Mouse (Mus musculus) heart, postnatal 25 days (tissue): ENCODE results near the gene Gm10778. TPM values are rescaled to one million over a fixed set of nuclear protein-coding genes. Genes with fewer than 3 reads are reported as not detected.
"Not testable (repeated sequence)": the region's sequence is repeated elsewhere in the genome, so short reads cannot be mapped to it uniquely, and the experiment has no call there.

ENCODE experiments used
- DNase-seq: peaks from one replicate; pipeline ENCODE4 v3.0.0; 2022; ENCODE audit warnings: low spot score
- intact Hi-C: fragments of 180-260 bp; cut with DNase I; formaldehyde crosslinking; loops from one replicate; pipeline ENCODE4 v1.15.1; 2025
- total RNA-seq, 2 experiments: library from RNA; stranded (reverse); gene quantifications; 2 replicates each; pipeline ENCODE4 v1.2.3; 2021

The Gm10778 gene
- total RNA-seq, 2 experiments from 2014 or later: 1.7 to 3.0 TPM

DNA sequence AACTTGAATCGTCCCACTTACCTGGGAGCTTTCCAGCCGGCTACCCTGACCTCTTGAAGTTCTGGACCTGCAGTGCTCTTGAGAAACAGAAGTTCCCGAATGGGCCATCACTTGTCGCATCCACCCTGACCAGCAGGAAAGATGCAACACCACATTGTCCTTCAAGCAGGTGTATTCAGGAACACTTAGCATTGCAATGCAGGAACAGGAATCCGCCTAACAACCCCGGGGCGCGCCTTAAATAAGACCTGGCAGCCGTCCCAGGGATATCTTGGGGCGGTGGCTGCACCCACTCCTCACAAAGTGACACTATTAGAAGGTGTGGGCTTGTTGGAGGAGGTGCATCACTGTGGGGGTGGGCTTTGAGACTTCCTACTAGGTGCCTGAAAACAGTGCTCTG lies 6.3 kb downstream of the Gm10778 start:
- intact Hi-C loops: loop anchor here (10.0 kb wide), 1 partner anchor 350 kb away; no protein-coding TSS in a partner anchor
- DNase-seq: no peak

DNA sequence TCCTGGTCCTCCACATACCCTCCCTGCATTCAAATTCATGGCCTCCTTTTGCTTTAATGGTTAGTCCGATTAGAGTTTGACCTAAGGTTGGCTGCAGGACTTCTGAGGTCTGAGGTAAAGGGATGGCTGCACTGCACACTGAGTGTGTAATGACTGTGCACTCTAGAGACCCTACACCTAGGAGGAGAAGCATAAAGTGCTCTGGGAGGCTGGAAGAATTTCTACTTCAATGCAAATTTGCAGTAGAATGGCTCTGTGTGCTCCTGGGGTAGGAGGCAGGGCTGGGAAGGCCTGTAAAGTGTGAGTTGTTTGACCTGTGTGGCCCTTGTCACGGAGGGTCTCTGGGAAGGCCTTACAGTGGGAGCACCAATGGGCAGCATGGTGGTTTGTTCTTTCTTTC lies 7.3 kb downstream of the Gm10778 start:
- DNase-seq: no peak
- intact Hi-C loops: loop anchor here (10.0 kb wide), 1 partner anchor 349 kb away; no protein-coding TSS in a partner anchor

DNA sequence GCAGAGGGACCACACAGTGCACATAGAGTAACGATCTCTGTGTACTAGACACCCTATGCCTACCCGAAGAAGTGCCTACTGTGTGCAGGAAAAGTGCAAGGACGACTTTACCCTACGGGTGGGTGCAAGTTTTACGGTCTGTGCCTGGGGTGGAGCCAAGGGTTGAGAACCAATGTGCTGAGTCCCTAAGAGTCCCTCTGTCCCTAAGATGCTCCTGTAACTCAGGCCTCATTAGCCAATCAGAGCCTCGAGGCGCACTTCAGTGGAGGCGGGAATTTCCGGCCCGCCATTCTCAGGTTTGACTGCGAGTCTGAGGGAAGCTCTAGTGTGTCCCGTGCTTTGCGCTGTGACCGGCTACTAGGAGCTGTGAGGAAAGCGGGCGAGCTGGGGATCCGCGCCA lies 38.3 kb downstream of the Gm10778 start:
- intact Hi-C loops, DNase-seq: not testable (repeated sequence)

- DNase-seq, intact Hi-C loops: not testable (repeated sequence)
Measured at GRCm38 (mm10) chr10:81704531-81705301, 55.9 kb downstream of the Gm10778 start, which contains the start of gene Zfp433. Gene Zfp433, plus strand, starts transcription at chr10:81704825.

Other genes starting within 250 kb of the Gm10778 start
- gene Nfic, start 193.4 kb upstream of the Gm10778 start, total RNA-seq: 100 to 1,000 TPM; 110 to 130 TPM
- gene Celf5, start 166.3 kb upstream of the Gm10778 start, total RNA-seq: under 1 TPM; 0.17 to 0.47 TPM
- gene Ncln, start 152.7 kb upstream of the Gm10778 start, total RNA-seq: 10 to 100 TPM; 65.3 to 65.6 TPM
- gene S1pr4, start 148.9 kb upstream of the Gm10778 start, total RNA-seq: 1 to 10 TPM; 1.0 to 1.1 TPM
- 1 to 10 TPM in 1 of 2 experiments, under 1 TPM in 1; 0.81 to 1.0 TPM for gene Gna15, start 124.8 kb upstream of the Gm10778 start, total RNA-seq
- 10 to 100 TPM; 49.6 to 54.6 TPM for gene Gna11, start 103.9 kb upstream of the Gm10778 start, total RNA-seq
- gene Aes, start 89.6 kb upstream of the Gm10778 start, total RNA-seq: 1,000 to 10,000 TPM; 1,086 to 1,128 TPM
- gene Tle2, start 74.5 kb upstream of the Gm10778 start, total RNA-seq: 1 to 10 TPM; 8.4 to 9.7 TPM
- gene Tle6, start 48.0 kb upstream of the Gm10778 start, total RNA-seq: 1 to 10 TPM; 6.7 to 7.4 TPM
- 1 to 10 TPM; 1.9 to 2.8 TPM for gene BC025920, start 42.8 kb upstream of the Gm10778 start, total RNA-seq
- gene Sirt6, start 21.3 kb upstream of the Gm10778 start, total RNA-seq: 1 to 10 TPM; 8.0 to 8.5 TPM
- 10 to 100 TPM in 1 of 2 experiments, 1 to 10 TPM in 1; 9.4 to 10.1 TPM for gene Ankrd24, start 20.5 kb upstream of the Gm10778 start, total RNA-seq
- 1 to 10 TPM; 3.7 to 6.5 TPM for gene Zfp433, start 55.8 kb downstream of the Gm10778 start, total RNA-seq
- gene Gm3055, start 122.1 kb downstream of the Gm10778 start, total RNA-seq: 1 to 10 TPM; 2.1 to 3.0 TPM
- 1 to 10 TPM; 1.2 to 1.7 TPM for gene Gm4767, start 163.1 kb downstream of the Gm10778 start, total RNA-seq
- 1 to 10 TPM; 1.0 to 1.9 TPM for gene Gm32687, start 214.9 kb downstream of the Gm10778 start, total RNA-seq